Mouse (Mus musculus): ENCODE data around the gene Gm17949.

The Gm17949 gene

DNA sequence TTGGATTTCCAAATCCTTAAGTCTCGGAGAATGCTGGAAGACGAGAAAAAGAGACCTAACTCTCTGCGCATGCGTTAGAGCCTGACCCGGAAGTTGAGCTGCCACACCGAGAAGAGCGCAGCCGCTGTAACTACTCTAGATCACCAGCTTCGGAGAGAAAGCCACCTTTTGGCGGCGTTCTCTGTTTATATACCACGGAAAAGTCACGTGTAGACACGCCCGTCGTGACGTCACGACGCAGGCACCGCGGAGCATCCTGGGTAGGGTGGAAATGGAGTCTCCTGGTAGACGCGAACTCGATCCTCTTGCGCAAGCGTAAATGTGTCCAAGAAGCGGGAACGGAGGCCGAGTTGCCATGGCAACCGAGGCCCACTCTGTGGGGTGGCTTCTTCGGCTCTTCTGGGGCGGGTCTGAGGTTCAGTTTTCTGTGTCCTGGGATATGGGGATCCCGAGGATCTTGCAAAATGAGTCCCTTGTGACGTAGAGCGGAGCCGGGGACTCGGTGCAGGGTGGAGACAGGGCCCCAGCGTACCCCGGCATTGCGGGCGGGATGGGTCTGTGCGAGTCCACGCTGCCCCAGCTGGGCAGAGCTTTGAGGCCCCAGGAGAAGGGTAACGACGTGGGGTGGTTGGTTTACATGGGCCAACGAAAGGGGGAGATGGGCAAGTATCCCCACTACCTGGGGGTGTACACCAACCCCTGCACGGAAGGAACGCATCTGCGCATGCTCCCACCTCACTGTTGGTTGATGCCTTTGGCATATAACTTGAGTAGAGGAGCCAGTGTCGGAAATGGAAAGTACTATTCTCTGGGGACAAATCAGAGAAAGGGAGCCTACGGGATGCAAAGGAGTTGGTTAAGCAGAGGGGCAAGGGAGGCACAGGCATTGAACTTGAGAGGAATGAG is at the start of gene Gm17949, which contains the start of gene Gtf2f1:
TSS of gene Gm17949 (plus strand) at position 234 of the 906 bp plus-strand sequence.
TSS of gene Gtf2f1 (minus strand) at position 53 of the 906 bp plus-strand sequence.
- peak; percentile 98 for DNase-seq (ENCODE audit: extremely low spot score)

DNA sequence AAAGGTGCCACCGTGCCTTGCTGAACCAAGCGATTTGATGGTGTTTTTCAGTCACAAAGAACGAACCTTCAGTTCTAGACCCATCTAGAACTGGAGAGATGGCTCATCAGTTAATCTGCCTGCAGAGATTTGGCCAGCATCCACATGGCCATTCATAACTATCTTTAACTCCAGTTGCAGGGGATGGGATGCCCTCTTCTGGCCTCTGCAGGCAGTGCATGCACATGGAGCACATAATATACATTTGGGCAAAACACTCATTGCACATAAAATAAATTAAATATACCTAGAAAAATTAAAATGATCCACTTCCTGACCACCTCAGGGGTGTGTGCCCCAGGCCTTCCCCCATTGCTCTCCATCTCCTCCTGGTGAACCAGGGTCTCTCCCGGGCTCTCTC is 49.4 kb upstream of the Gm17949 start:
- no peak for DNase-seq (ENCODE audit: extremely low spot score)

DNA sequence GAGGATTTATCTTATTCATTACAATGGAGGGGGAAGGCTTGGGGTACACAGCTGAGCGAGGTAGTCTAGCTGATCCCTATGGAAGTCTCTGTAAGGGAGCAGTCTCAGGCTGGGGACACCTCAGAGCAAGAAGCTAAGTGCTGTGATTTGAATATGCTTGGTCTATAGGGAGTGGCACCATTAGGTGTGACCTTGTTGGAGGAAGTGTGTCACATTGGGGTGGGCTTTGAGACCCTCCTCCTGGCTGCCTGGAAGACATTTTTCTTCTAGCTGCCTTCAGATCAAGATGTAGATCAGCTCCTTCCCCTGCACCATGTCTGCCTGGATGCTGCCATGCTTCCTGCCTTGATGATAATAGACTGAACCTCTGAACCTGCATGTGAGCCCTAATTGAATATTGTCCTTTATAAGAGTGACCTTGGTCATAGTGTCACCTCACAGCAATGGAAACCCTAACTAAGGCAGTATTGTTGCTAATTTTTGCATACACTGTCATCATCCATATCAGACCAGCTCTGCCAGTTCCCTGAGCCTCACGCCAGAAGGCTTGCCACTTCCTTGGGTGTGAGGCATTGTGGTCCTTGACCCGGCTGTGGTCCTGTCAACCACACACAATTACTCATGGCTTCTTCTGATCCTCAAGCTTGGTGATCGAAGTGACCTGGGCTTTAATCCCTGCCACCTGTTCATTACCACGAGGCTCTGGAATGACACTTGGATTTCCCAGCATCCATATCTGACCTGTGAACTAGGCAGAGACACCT is 48.4 kb upstream of the Gm17949 start:
- DNase-seq (ENCODE audit: extremely low spot score): no peak

DNA sequence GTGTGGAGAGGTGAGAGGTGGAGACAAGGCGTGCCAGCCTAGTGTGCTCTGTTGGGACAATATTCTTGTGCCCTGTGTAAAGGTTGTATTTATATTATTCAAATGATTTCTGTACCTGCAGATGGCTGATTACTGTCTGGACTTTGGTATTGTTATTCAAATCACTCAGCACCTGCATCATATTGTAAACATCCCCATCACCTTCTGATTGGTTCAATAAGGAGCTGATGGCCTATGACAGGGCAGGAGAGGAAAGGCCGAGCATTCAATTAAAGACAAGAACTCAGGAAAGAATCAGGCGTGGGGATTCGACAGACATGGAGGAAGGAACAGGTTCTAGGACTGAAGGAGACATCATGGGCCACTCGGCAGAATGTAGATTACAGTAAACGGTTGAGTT is 47.6 kb upstream of the Gm17949 start:
- no peak for DNase-seq (ENCODE audit: extremely low spot score)

DNA sequence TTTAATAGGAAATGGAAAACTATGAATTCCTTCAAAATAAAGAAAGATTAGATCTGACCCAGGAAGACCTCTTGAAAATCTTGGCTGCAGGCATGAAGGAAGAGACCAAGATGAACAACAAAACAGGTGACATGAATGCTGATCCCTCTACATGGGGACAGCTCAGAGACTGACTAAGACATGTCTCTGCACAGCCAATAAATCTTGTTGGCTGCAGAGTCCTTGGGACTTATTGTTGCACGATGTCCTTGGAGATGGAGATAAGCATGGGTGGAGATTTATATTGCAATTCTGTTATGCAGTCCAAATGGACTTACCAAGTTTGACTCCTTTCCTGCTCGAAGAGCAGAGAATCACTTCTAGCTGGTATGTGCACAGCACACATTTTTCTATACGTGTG is 41.9 kb upstream of the Gm17949 start:
- no peak for DNase-seq (ENCODE audit: extremely low spot score)

DNA sequence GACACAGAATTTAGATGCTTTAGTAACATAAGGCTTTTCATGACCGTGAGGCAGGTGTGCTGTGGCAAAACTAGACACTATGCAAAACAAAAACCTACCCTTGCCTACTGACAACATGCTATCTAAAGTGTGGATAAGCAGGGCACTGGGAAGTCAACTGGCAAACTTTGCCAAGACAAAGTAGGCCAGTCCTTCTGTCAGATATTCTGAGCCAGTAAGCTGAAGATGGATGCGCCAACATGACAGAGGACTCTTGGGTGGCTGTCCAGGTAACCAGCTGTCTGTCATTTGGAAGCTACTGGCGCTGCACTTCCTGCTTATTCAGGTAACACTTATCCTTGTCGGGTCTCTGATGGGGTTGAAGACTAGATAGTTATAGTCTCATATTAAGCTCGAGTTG is 41.2 kb upstream of the Gm17949 start:
- no peak for DNase-seq (ENCODE audit: extremely low spot score)

DNA sequence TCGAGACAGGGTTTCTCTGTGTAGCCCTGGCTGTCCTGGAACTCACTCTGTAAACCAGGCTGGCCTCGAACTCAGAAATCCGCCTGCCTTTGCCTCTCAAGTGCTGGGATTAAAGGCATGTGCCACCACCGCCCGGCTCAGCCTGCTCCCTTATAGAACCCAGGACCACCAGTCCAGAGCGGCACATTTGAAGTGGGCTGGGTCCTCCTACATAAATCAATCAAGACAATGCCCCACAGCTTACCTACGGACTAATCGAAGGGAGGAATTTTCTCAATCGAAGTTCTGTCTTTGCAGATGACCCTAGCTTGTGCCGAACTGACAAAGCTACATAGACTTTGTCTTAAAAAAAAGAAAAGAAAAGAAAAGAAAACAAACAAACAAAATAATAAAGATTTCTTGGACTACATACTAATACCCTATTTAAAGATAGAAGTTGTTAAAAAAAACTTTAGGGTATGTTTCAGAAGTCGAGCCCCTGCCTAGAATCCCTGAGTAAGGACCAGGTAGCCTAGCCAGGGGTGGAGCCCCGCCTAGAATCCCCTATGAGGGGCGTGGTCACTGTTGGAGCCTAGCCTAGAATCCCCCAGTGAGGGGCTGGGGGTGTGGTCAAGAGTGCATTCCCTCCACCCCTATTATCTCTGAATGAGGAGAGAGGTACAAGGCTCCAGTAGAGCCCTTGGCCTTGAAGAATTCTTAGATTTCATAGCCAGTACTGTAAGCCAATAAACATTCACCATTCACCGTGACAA is 37.1 kb upstream of the Gm17949 start:
- DNase-seq (ENCODE audit: extremely low spot score): no peak

DNA sequence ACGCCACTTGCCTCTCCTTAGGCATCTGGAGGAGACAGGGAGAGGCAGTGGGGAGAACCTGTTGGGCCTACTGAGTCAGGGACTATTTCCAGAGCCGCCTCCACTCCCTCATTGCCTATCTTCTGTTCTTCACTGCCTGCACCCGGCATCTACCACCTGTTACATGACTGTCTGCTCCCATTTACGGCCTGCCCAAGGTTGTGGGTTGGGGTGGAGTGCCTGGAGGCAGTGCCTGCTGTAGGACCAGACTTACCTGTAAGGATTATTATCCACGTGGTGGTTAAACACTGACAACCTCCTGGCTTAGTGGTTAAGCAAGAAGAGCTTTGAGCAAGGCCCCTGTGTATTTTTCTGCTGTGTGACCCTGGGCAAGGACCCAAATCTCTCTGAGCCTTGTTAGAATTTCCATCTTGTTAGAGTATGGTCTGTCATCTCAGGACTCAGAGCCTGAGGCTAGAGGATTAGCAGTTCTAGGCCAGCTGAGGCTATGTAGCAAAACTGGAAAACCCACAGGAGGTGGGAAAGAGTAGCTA is 36.5 kb upstream of the Gm17949 start:
- DNase-seq (ENCODE audit: extremely low spot score): no peak

DNA sequence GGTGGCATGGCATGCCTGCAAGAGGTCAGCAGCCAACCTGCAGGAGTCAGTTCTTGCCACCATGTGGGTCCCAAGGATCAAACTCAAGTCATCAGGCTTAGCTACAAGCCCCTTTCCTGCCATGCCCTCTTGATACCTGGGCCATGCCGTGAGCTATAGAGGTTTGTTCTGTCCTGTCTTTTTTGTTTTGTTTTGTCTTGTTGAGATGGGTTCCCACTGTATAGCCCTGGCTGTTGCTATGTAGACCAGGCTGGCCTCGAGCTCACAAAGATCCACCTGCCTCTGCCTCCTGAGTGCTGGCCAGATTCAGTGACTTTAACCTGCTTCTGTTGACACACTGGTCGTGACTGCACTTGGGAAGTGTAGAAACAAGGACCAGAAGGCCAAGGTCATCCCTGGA is 35.9 kb upstream of the Gm17949 start:
- DNase-seq (ENCODE audit: extremely low spot score): no peak

DNA sequence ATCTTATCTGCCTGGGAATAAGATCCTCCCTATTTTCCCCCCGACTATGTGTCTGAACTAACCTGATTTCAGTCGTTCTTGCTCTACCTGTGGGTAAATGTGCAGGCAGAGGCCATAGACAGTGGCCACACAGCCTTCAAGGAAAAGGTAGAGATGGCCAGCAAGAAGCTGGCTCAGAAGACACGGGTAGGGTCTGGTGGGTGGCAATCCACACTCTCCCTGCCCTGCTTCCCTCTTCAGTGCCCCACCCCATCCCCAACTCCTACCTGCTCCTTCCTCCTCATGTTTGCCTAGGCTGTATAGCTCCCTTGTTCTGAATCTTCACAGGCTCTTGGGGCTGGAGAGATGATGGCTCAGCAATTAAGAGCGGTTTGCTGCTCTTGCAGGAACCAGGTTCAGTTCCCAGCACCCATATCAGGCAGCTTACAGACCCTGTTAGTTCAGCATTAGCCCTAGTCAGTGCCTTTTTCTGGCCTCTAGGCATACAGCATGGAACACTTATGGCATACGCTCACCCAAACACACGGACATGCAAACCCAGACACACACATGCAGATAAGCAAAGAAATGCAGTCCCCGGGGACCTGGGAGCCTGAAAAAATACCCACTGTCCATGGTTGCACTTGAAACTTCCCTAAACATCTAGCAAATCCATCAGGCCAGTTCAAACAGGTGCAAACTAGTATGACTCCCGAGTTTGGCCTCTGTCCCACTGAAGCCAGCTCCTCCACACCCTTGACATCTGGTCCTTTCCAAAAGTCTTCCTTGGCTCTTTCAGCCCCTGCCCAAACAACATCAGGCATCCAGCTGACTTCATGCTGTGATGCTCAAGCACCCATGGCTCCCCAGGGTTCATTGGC is 34.5 kb upstream of the Gm17949 start:
- DNase-seq (ENCODE audit: extremely low spot score): no peak

DNA sequence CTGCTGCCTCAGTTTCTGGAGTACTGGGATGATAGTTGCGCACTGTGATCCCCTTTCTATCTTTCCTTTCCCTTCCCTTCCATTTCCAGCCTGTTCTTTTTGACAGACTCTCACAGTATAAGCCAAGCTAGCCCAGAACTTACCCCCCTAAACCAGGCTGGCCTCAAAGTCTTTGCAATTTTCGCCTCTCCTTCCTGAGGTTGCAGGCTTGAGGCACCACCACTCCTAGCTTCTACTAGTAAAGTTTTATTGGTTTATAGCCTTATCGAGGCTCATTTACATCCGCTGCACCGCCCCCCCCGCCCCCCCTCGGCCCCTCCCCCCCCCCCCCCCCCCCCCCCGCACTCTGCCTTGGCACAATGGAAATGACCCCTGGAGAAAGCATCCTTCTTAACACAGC is 31.7 kb upstream of the Gm17949 start:
- DNase-seq (ENCODE audit: extremely low spot score): no peak

DNA sequence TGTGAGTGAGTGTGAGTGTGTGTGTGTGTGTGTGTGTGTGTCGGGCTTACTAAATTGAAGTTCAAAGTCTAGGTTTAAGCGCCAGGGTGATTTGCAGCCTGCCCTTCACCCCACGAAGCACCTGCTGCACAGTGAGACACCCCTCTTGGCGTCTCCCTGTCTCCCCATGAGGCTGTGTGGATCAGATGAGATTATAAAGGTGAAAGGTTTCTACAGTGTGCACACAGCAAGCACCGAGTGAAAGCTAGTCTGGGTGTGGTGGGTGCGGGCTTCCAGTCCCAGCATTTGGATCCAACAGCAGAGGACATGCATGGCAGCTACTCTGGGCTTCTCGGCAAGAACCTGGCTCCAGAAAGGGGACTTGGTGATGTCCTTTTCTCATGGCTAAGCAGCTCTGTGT is 30.2 kb upstream of the Gm17949 start:
- no peak for DNase-seq (ENCODE audit: extremely low spot score)

DNA sequence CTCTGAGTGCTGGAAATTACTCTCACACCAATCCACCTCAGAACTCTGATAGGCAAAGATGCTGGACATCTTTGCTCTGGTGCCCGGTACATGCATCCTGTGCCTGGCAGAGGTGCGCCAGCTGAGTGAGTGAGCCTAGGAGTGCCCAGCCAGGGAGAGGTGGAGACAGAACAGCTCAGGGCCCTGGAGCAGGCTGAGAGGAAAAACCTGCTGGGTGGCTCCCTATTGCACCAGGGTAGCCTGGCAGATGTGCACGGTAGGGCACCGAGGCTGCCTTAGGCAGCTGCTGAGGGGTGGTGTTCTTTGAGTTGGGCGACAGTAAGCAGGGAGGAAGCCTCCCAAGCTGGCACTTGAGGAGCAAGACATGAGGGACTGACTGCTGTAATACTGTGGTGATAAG is 29.3 kb upstream of the Gm17949 start, which contains the start of gene Acer1:
TSS of gene Acer1 (minus strand) at position 114 of the 400 bp plus-strand sequence.
- DNase-seq (ENCODE audit: extremely low spot score): no peak

DNA sequence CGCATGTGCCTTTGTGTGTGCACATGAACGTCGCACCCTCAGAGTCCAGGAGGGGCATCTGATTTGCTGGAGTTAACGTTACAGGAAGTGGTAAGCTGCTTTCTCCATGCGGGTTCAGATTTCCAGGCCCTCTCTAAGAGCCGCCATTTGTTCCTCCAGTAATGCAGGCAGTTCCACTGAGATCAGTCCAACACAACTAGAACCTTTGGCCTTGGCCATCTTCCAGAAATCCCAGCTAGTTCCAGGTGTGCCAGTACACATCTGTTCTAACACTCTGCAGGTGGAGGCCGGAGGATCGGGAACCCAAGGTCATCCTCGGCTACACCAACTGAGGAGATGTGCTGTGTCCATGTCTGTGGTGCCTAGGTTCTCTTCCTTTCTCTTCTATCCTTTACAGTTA is 26.4 kb upstream of the Gm17949 start:
- no peak for DNase-seq (ENCODE audit: extremely low spot score)

DNA sequence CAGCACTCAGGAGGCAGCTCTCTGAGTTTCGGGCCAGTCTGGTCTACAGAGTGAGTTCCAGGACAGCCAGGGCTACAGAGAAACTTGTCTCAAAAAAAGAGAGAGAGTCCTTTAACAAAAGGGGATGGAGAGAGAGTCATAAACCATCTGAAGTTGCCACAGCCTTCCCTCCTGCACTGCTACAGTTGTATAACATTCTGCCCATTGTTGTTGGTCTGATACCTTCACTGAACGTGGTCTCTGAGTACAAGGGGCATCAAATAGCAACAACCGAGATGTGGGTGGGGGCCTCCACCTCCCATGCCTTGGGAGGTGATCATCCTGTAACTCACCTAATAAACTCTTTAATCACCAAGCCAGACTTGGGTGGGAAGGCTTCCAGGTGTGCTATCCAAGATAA is 25.6 kb upstream of the Gm17949 start:
- DNase-seq (ENCODE audit: extremely low spot score): no peak

DNA sequence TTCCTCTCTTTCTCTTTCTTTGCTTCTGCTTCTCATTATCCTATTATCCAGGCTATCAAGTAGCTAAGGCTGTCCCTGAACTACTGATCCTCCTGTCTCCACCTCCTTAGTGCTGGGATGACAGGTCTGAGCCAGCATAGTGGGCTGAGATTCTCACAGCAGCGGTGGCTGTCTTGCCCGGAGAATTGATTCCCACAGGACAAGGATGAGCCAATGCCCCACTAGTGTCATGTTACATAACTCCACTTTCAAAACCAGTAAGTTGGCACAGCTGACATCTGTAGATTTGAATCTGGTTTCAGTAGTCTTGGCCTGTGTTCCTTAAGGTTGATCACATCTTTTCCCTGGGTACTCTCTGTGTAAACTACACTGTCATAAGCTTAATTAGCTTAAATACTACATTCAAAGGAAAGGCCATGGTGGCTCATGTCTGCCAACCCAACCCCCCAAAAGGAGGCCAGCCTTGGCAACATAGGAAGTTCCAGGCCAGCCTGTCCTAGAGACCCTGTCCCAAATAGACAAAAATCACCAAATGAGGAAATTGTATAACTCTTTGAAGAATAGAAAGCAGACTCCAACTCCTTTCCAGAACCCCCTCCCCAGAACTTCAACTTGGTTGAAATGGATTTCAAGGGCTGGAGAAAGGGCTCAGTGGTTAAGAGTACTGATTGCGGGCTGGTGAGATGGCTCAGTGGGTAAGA is 25.0 kb upstream of the Gm17949 start:
- DNase-seq (ENCODE audit: extremely low spot score): no peak

DNA sequence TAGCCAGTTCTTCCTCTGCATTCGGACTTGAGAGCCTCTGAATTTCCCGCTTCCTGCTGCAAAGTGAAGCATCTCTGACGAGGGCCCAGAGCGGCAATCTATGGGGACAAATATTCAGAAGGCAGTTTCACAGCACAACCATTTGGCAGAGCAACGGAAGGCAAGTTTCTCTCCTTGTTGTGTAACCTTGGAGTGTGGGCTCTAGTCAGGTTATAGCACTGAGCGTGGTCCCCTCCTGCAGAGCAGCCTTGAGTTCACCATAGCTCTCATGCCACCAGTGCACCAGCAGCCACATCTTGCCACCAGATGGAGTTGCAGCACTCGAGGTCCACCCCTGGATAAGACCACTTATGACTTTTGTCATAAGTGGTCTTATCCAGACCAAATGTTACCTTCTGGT is 22.8 kb upstream of the Gm17949 start:
- no peak for DNase-seq (ENCODE audit: extremely low spot score)

DNA sequence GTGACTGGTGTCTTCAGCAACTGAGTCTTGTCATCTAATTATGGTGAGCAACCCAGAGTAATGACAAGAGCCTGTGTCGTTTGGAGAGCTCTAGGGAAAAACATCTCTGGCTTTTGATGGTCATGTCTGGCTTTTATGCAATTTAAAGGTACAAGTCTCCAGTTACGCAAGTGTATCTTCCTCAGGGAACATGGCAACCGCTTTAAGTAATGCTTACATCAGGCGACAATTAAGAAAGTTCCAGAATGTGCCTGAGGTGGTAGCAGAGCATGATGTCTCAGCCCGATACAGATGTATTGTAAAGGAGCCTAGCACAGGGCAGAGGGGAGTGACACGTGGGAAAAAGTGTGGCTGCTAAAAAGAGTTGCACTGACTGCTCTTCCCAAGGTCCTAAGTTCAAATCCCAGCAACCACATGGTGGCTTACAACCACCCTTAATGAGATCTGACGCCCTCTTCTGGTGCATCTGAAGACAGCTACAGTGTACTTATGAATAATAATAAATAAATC is 22.3 kb upstream of the Gm17949 start:
- DNase-seq (ENCODE audit: extremely low spot score): no peak

DNA sequence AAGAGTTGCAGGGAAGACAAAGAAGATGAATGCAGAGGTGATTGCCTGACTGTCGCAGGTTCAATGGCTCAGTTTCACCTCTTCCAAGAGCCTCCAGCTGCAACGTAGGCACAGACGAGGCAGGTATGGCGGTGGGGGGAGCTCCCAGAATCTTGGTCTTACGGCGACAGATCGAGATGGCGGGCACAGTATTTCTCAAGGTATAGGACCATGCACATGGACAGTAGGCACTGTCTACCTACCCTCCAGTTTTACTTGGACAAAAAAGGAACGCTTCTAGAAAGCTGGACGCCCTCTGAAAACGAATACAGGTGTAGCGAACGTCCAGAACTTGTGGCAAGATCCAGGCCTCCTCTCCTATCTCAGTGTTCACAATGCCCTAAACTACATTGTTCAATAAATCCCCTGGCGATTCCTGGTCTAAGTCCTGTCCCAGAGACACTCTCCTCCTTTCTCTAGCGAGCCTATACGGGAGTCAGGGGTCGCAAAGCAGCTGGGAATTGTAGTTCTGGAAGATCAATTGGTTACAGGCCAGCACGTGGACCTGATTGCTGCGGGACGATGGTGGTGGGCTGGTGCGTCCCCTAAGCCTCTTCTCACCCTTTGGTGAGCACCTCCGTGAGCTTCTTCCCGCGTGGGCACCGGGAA is 21.7 kb upstream of the Gm17949 start:
- no peak for DNase-seq (ENCODE audit: extremely low spot score)
